In genomic region chr1:92893896-92894295, GRCm38 (mm10) we compare ENCODE assay signal across 26 mouse cellular contexts. TPM values are rescaled to one million over a fixed set of nuclear protein-coding genes. Genes with fewer than 3 reads are reported as not detected.
"Had no signal": no experiment of that assay in that cellular context is flagged by ENCODE, and none has a peak within 500 bp of the region (broad histone marks: within the 10 kb centered on the region; RNA-seq: fewer than 3 reads in every experiment).

No protein-coding gene starts in this region.

- H3K4me2 ChIP-seq: embryonic facial prominence, embryonic 12.5 days; embryonic facial prominence, embryonic 13.5 days; embryonic facial prominence, embryonic 15.5 days; forebrain, embryonic 12.5 days; forebrain, embryonic 13.5 days; forebrain, embryonic 15.5 days had no signal

- H3K27me3 ChIP-seq: embryonic facial prominence, embryonic 15.5 days; forebrain, embryonic 15.5 days had no signal

- H3K4me3 ChIP-seq: embryonic facial prominence, embryonic 10.5 days; embryonic facial prominence, embryonic 12.5 days; embryonic facial prominence, embryonic 13.5 days; embryonic facial prominence, embryonic 15.5 days; erythroblast, embryonic 14.5 days; forebrain, embryonic 10.5 days; forebrain, embryonic 12.5 days; forebrain, embryonic 13.5 days; forebrain, embryonic 15.5 days; gastrocnemius, adult 2 months; heart, adult 2 months had no signal

- H3K36me3 ChIP-seq: embryonic facial prominence, embryonic 10.5 days; embryonic facial prominence, embryonic 12.5 days; embryonic facial prominence, embryonic 13.5 days; embryonic facial prominence, embryonic 15.5 days; forebrain, embryonic 10.5 days; forebrain, embryonic 12.5 days; forebrain, embryonic 15.5 days had no signal

- DNase-seq: cerebellum, adult 9-10 months; cerebellum, adult 9-11 months; cerebellum, postnatal 10 days; cerebellum, postnatal 14 days; cerebellum, postnatal 25 days; cerebellum, postnatal 36 days; embryo, embryonic 11 days; forebrain, postnatal 0 days; gastrocnemius, adult 2 months; gastrocnemius, postnatal 10 days; gastrocnemius, postnatal 14 days; gastrocnemius, postnatal 25 days; gastrocnemius, postnatal 36 days; heart, adult 11 months; heart, adult 18-20 months; heart, adult 2 months had no signal

RNA-seq across cellular contexts. Expression of gene Ankmy1, which starts 8.8 kb away (rescaled TPM):
- total RNA-seq: common myeloid progenitor, adult 5-6 weeks; gastrocnemius, postnatal 25 days; heart, adult 18-20 months had no signal
- polyA plus RNA-seq: erythroblast, embryonic 14.5 days had no signal
